Mouse (Mus musculus): ENCODE results near the gene Nbl1. TPM values are rescaled to one million over a fixed set of nuclear protein-coding genes. Genes with fewer than 3 reads are reported as not detected.

Gene Nbl1
- total and polyA plus RNA-seq, 3 experiments = 0.89 to 2.0 (median 1.5) TPM

DNA sequence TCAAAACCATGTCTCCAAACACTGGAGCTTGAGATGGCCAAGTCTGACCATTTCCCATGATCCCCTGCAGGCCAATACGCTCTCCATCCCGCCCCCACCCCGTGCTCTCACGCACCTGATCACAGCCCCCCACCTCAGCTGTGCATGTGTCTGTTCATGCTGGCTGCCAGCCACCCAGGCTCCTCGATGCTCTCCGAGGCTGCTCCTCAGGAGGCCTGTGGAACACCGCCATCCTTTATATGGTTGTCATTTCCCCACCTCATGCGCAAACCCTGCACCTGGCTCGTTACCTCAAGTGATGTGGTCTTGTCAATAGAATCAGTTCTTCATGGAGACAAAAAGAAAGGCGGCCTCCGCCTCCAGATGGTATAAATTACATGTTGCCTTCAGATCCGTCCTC is 60.3 kb downstream of the Nbl1 start:
- H3K9me3 ChIP-seq (replicated peaks; ENCODE audit: low read length) = peaks cover 14% of the 10 kb centered on the region

More for the DNA sequence above, 60.3 kb downstream of the Nbl1 start:
- no peak for DNase-seq (ENCODE audit: extremely low read depth)
- Histone ChIP-seq H3K4me2 (ENCODE audit: insufficient read depth, low read depth, poor library complexity, severe bottlenecking) (no peak overlapping the region), H3K79me2 (replicated peaks; ENCODE audit: control insufficient read depth, extremely low read depth, insufficient read depth, poor library complexity, severe bottlenecking) (no peaks in the 10 kb centered on the region), H3K27me3 (replicated peaks) (no peaks in the 10 kb centered on the region), H3K4me3 (replicated peaks in 1 of 3; ENCODE audit: low read depth in 2 of 3, low read length in 2 of 3, poor library complexity in 1 of 3) (no peak overlapping the region), H3K27ac (ENCODE audit: insufficient read depth, low read depth) (no peak overlapping the region), H3K9ac (ENCODE audit: insufficient read depth, low read depth) (no peak overlapping the region), H3K36me3 (replicated peaks in 1 of 2; ENCODE audit: control insufficient read depth in 1 of 2, insufficient read depth in 1 of 2, low read length in 1 of 2) (peaks cover 28 to 90% of the 10 kb centered on the region in 2 experiments), H3K4me1 (ENCODE audit: control insufficient read depth in 1 of 2, insufficient read depth in 2 of 2) (no peaks in the 10 kb centered on the region)
- TF ChIP-seq ZNF384 (IDR thresholded peaks at IDR 0.05; ENCODE audit: low read depth, low read length) (no peak), ELF1 (IDR thresholded peaks at IDR 0.05; ENCODE audit: low read depth, low read length) (no peak), JUND (conservative IDR thresholded peaks at IDR 0.05; ENCODE audit: low read depth, low read length) (no peak), TBP (conservative IDR thresholded peaks at IDR 0.05; ENCODE audit: low read depth, low read length) (no peak), EP300 (IDR thresholded peaks at IDR 0.05; ENCODE audit: low read length) (no peak), E2F4 (IDR thresholded peaks at IDR 0.05; ENCODE audit: insufficient replicate concordance, low read depth, low read length) (no peak), MYC (IDR thresholded peaks at IDR 0.05; ENCODE audit: low read depth, low read length) (no peak), TCF12 (IDR thresholded peaks at IDR 0.05; ENCODE audit: low read depth, low read length) (no peak), RCOR1 (conservative IDR thresholded peaks at IDR 0.05; ENCODE audit: low read depth, low read length) (no peak), POLR2A (IDR thresholded peaks at IDR 0.05; ENCODE audit: low read depth, low read length) (no peak), POLR2AphosphoS2 (IDR thresholded peaks at IDR 0.05; ENCODE audit: low read depth, low read length) (no peak), GABPA (IDR thresholded peaks at IDR 0.05; ENCODE audit: insufficient replicate concordance, low read depth, low read length) (no peak), UBTF (IDR thresholded peaks at IDR 0.05; ENCODE audit: low read depth, low read length) (no peak), MAX (IDR thresholded peaks at IDR 0.05; ENCODE audit: low read length) (no peak)
- in situ Hi-C loops (cut with MboI; ENCODE audit: low pct_ligation_motif_present, low pct_unique_long_range_greater_than_20kb, low sequenced_read_pairs) (no loop called here), dilution Hi-C loops (cut with MboI; ENCODE audit: extremely low pct_ligation_motif_present, extremely low pct_unique_long_range_greater_than_20kb, low sequenced_read_pairs) (no loop called here)

Other genes with a start within 250 kb of the Nbl1 start
- 0.29 and 0.68 TPM in 2 replicates for gene Pla2g5, start 229.5 kb downstream of the Nbl1 start, total RNA-seq (2012; rRNA removed)
- gene Pla2g5, start 229.5 kb downstream of the Nbl1 start, total RNA-seq (2014; rRNA removed) = not detected in 2 replicates
- 0.25 and 0.53 TPM in 2 replicates for gene Pla2g5, start 229.5 kb downstream of the Nbl1 start, polyA plus RNA-seq (2012; ENCODE audit: insufficient read length, low read depth)
- not detected in 2 replicates for gene Gm13030, start 219.0 kb downstream of the Nbl1 start, total RNA-seq (2012; rRNA removed)
- not detected in 2 replicates for gene Gm13030, start 219.0 kb downstream of the Nbl1 start, total RNA-seq (2014; rRNA removed)
- not detected in 2 replicates for gene Gm13030, start 219.0 kb downstream of the Nbl1 start, polyA plus RNA-seq (2012; ENCODE audit: insufficient read length, low read depth)
- 0.30 and 0.50 TPM in 2 replicates for gene Pla2g2e, start 215.1 kb downstream of the Nbl1 start, total RNA-seq (2012; rRNA removed)
- not detected in 2 replicates for gene Pla2g2e, start 215.1 kb downstream of the Nbl1 start, total RNA-seq (2014; rRNA removed)
- gene Pla2g2e, start 215.1 kb downstream of the Nbl1 start, polyA plus RNA-seq (2012; ENCODE audit: insufficient read length, low read depth) = not detected in 2 replicates
- 5.5 and 6.3 TPM in 2 replicates for gene Otud3, start 179.0 kb downstream of the Nbl1 start, total RNA-seq (2012; rRNA removed)
- 2.8 and 3.2 TPM in 2 replicates for gene Otud3, start 179.0 kb downstream of the Nbl1 start, total RNA-seq (2014; rRNA removed)
- 5.4 TPM in 2 replicates for gene Otud3, start 179.0 kb downstream of the Nbl1 start, polyA plus RNA-seq (2012; ENCODE audit: insufficient read length, low read depth)
- gene Rnf186, start 125.9 kb downstream of the Nbl1 start, total RNA-seq (2012; rRNA removed) = not detected in 2 replicates
- gene Rnf186, start 125.9 kb downstream of the Nbl1 start, total RNA-seq (2014; rRNA removed) = not detected in 2 replicates
- gene Rnf186, start 125.9 kb downstream of the Nbl1 start, polyA plus RNA-seq (2012; ENCODE audit: insufficient read length, low read depth) = not detected in 2 replicates
- 22.2 and 23.2 TPM in 2 replicates for gene Tmco4, start 120.1 kb downstream of the Nbl1 start, total RNA-seq (2012; rRNA removed)
- gene Tmco4, start 120.1 kb downstream of the Nbl1 start, total RNA-seq (2014; rRNA removed) = 16.1 and 20.3 TPM in 2 replicates
- 19.2 and 21.7 TPM in 2 replicates for gene Tmco4, start 120.1 kb downstream of the Nbl1 start, polyA plus RNA-seq (2012; ENCODE audit: insufficient read length, low read depth)
- not detected in 2 replicates for gene Htr6, start 17.4 kb downstream of the Nbl1 start, total RNA-seq (2012; rRNA removed)
- not detected in 2 replicates for gene Htr6, start 17.4 kb downstream of the Nbl1 start, total RNA-seq (2014; rRNA removed)
- gene Htr6, start 17.4 kb downstream of the Nbl1 start, polyA plus RNA-seq (2012; ENCODE audit: insufficient read length, low read depth) = not detected in 2 replicates
- gene Minos1, start 38.1 kb upstream of the Nbl1 start, total RNA-seq (2012; rRNA removed) = 139 and 151 TPM in 2 replicates
- 36.8 and 39.2 TPM in 2 replicates for gene Minos1, start 38.1 kb upstream of the Nbl1 start, total RNA-seq (2014; rRNA removed)
- 410 and 418 TPM in 2 replicates for gene Minos1, start 38.1 kb upstream of the Nbl1 start, polyA plus RNA-seq (2012; ENCODE audit: insufficient read length, low read depth)
- 83.5 and 86.4 TPM in 2 replicates for gene Capzb, start 99.9 kb upstream of the Nbl1 start, total RNA-seq (2012; rRNA removed)
- gene Capzb, start 99.9 kb upstream of the Nbl1 start, total RNA-seq (2014; rRNA removed) = 144 and 160 TPM in 2 replicates
- gene Capzb, start 99.9 kb upstream of the Nbl1 start, polyA plus RNA-seq (2012; ENCODE audit: insufficient read length, low read depth) = 382 and 388 TPM in 2 replicates
- 6.2 and 7.1 TPM in 2 replicates for gene Pqlc2, start 217.7 kb upstream of the Nbl1 start, total RNA-seq (2012; rRNA removed)
- 6.5 and 6.8 TPM in 2 replicates for gene Pqlc2, start 217.7 kb upstream of the Nbl1 start, total RNA-seq (2014; rRNA removed)
- 7.4 and 8.1 TPM in 2 replicates for gene Pqlc2, start 217.7 kb upstream of the Nbl1 start, polyA plus RNA-seq (2012; ENCODE audit: insufficient read length, low read depth)
- gene Akr7a5, start 217.8 kb upstream of the Nbl1 start, total RNA-seq (2012; rRNA removed) = 30.4 and 37.7 TPM in 2 replicates
- 16.7 and 24.2 TPM in 2 replicates for gene Akr7a5, start 217.8 kb upstream of the Nbl1 start, total RNA-seq (2014; rRNA removed)
- 27.0 and 27.7 TPM in 2 replicates for gene Akr7a5, start 217.8 kb upstream of the Nbl1 start, polyA plus RNA-seq (2012; ENCODE audit: insufficient read length, low read depth)